Mouse (Mus musculus) adrenal gland, adult 10 weeks (tissue): Measurements from ENCODE around the gene Irak2. TPM values are rescaled to one million over a fixed set of nuclear protein-coding genes. Genes with fewer than 3 reads are reported as not detected.

ENCODE experiments used
- polyA plus RNA-seq: library from polyadenylated mRNA; stranded (reverse); fragments of 350-450 nt; fragmentation: Illumina TruSeq; extraction: RNeasy Lipid Tissue Mini Kit (QIAGEN cat#74804); gene quantifications from one replicate; pipeline ENCODE4 v1.2.3, GENCODE M21; 2014; ENCODE audit warnings: low read depth, low replicate concordance

Irak2 gene
- 3.8 TPM for polyA plus RNA-seq

DNA sequence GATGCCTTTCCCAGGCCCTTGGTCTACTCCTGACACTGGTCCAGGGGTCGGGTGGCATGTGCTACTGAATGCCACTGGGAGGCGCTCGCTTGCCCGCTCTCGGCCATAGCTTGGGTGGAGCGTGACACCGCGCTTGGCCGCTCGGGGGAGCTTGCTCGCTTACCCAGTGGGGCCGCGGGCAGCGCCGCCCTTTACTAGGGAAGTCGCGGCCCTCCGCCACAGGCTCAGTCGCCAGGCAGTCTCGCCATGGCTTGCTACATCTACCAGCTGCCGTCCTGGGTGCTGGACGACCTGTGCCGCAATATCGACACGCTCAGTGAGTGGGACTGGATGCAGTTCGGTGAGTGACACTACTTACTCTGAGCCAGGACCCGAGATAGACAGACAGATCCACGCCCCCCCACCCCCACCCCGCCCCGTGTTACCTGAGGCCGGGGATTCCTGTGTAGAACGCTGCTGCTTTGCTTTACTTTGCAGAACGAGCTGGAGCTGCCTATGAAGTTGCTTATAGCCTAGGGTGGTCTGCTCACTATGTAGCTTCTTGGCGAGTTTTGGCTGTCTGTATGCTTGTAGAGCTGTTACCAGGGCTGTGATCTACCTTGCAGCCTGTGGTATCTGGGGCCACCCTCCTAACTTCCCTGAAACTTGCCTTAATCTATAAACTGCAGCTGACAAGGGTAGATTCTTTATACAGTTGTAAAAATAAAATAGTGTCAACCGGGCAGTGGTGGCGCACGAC, at the start of gene Irak2:
TSS of gene Irak2 (plus strand) at position 166 of the 739 bp plus-strand sequence.

DNA sequence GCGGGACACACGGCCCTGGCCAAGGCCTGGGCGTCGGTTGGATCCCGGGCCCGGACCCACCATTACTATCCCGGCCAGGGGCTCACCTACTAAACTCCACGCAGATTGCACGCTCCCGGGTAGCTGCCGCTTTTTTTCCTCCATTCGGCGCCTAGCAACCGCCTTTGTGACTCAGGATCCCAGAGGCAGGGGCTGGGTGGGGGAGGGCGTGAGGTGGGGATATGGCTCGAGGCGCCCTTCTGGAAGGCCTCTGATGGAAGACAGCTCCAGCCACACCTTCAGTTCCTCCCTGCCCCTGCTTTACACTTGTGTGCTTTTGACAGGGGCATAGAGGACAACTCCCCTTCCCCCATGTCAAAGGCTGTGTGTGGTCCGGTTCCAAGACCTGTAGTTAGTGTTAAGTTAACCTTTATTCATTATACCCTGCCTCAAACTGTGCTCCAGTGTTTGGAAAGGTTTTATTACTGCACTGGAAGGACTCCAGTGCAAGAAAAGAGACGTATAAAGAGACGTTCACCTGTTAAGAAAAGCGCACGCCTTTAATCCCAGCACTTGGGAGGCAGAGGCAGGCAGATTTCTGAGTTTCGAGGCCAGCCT, 37.6 kb upstream of the Irak2 start, which contains the start of gene Fancd2os:
TSS of gene Fancd2os (minus strand) at position 173 of the 597 bp plus-strand sequence.

DNA sequence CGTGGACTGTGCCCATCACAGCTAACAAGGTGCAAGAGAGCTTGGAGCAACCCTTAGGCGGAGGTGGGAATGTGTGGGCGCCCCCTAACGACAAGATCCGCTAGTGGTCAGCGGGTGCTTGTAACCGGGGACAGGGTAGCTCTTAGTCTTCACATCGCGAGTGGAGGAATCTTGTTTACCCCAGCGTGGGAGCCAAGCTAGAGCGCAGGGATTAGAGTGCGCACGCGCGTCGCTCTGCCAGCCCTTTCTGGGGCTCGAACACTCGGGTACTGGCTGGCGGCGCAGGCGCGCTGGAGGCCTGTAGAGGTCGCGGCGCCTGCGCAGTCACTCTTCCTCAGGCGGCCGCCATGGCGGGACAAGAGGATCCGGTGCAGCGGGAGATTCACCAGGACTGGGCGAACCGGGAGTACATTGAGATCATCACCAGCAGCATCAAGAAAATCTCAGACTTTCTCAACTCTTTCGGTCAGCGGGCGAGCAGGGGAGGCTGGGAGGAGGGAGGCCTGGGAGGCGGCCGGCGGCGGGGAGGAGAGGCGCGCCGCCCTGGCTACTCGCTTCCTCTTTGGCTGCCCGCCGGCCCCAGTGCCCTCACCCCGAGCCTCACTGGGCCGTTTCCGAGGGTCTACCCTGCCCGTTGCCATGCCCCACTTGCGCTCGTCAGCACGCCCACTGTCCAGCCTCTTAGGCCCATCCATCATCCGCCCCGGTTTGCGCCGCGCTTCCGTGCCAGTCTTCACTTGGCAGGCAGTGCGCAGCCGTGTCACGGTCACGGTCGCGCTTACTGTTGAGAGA, 33.6 kb upstream of the Irak2 start, which contains the start of gene Brk1:
TSS of gene Brk1 (plus strand) at position 341 of the 792 bp plus-strand sequence.

DNA sequence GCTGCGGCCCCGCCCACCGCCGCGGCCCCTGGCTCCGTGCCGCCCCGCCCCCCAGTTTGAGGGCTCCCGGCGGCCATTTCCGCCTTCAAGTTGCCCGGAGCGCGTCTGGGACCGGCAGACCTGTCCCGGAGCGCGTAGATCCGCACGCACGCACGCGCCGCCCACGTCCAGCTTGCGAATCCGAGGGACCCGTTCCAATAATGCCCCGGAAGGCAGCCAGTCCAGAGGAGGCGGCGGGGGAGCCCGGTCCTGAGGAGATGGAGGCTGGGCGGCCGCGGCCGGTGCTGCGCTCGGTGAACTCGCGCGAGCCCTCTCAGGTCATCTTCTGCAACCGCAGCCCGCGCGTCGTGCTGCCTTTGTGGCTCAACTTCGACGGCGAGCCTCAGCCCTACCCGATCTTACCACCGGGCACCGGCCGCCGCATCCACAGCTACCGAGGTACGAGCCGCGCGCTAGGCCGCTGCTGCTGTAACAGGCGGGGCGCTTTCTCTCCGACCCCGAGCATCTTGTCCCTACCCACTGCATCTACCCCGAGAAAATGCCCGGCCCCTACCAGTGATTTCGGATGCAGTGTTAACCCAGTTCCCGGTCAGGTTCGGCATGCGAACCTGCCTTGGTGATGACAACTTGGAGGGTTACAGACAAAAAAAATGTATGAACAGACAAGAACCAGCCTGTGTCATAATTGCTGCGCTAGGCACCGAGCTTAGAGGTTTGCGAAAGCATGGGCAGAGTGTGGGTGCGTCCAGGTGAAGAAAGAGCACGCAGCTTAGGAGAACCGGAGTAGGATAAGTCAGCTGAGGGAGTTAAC, 14.1 kb upstream of the Irak2 start, which contains the start of gene Vhl:
TSS of gene Vhl (plus strand) at position 19 of the 811 bp plus-strand sequence.

GRCm38 (mm10) chr6:113696582-113697221, 58.4 kb downstream of the Irak2 start, which contains the start of gene Tatdn2:
Tatdn2 (plus strand) TSS chr6:113697050.

GRCm38 (mm10) chr6:113719878-113720277, 81.6 kb downstream of the Irak2 start, which contains the start of gene Ghrl:
Ghrl (minus strand) TSS chr6:113719880.

DNA sequence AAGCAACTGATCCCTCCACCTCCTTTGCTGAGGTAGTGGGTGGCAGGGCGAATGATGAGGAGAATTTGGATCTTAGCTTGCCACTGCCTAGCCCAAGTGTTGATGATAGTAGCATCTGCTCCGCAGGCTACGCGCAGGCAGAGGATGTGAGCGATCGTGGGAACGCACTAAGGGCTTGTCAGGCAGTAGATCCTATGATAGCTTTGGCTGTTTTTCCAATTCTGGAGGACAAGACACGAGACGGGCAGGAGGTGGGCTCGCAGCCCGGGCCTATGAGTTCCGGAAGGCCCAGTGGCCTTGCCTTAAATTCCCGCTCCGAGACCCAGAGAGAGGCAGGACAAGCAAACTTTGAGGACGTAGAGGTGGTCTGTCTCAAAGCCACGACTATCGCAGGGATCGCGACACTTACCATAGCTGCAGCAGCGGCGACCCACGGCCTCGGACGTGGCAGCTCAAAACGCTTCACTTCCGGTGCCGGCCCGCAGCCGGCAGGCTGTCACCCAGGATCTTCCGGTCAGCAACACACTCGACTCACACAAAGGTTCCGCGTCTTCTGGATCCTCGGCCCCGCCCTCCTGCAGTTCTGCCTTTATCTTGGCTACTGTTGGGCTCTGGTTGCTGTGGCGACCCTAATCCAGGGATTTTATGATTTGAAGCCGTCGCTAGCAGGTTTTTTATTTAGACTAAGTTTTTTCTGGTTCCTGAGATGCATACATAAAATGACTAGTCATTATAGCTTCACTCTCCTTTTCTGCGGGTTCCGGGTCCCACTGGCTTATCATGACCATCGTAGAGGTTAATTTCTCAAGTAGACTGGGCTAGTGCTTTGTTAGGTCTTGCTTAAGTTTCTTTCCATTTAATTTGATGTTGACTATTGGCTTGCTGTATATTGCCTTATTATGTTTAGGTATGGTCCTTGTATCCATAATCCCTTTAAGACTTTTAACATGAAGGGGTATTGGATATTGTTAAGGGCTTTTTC, 102.3 kb downstream of the Irak2 start, which contains the start of gene Sec13:
TSS of gene Sec13 (minus strand) at position 508 of the 982 bp plus-strand sequence.

Other genes with a start within 250 kb of the Irak2 start
- 0.58 TPM for gene Ttll3, start 249.2 kb upstream of the Irak2 start, polyA plus RNA-seq
- gene Rpusd3, start 219.1 kb upstream of the Irak2 start, polyA plus RNA-seq, result not detected
- gene Cidec, start 202.7 kb upstream of the Irak2 start, polyA plus RNA-seq, result 20.4 TPM
- gene Jagn1, start 195.9 kb upstream of the Irak2 start, polyA plus RNA-seq, result 26.1 TPM
- not detected for gene Il17re, start 180.0 kb upstream of the Irak2 start, polyA plus RNA-seq
- 0.99 TPM for gene Il17rc, start 167.0 kb upstream of the Irak2 start, polyA plus RNA-seq
- gene Creld1, start 155.2 kb upstream of the Irak2 start, polyA plus RNA-seq, result 6.1 TPM
- not detected for gene Prrt3, start 136.5 kb upstream of the Irak2 start, polyA plus RNA-seq
- gene Emc3, start 106.8 kb upstream of the Irak2 start, polyA plus RNA-seq, result 166 TPM
- 0.82 TPM for gene Fancd2, start 106.8 kb upstream of the Irak2 start, polyA plus RNA-seq
- gene Fancd2os, start 37.8 kb upstream of the Irak2 start, polyA plus RNA-seq, result not detected
- 81.6 TPM for gene Brk1, start 33.7 kb upstream of the Irak2 start, polyA plus RNA-seq
- 38.0 TPM for gene Vhl, start 14.5 kb upstream of the Irak2 start, polyA plus RNA-seq
- gene Tatdn2, start 58.6 kb downstream of the Irak2 start, polyA plus RNA-seq, result 16.3 TPM
- gene Ghrl, start 81.4 kb downstream of the Irak2 start, polyA plus RNA-seq, result not detected
- 25.6 TPM for gene Sec13, start 102.3 kb downstream of the Irak2 start, polyA plus RNA-seq